ENCODE assay signal across 8 mouse cellular contexts in the genomic region with DNA sequence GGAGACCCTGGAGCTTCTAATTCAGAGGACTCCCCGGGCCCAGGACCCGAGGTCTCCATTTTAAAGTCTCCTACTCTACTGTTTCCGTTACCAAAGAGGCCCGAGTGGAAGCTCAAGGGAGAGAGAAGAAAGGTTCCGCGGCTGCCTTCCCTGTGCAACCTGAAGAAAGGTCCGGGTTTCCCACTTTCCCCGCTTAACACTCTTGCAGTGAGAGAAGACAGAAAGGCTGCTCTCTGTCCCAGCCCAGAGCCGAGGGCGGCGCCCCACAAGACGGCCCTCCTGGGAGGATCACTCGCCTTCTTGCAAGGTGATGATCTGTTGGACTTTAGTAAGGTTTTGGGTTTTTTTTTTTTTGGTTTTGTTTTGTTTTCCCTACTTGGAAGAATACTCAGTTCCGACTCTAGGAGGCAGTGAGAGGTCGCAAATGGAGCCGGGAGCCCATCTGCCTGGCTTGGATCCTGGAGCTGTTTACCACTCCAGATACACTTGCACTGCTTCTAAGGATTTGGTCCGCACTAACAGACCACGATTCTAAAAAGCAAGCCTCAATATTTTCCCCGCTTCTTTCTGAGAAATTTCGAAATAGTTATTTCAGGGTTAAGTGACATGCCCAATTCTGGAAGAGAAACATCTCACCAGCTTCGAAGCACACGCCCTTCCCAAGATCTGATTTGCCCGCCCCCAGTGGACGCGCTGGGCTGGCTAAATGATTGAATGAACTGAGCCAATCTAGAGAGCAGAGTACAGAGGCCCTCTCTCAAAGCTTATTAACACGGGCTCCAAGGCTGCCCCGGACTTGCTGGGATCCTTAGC. TPM values are rescaled to one million over a fixed set of nuclear protein-coding genes. Genes with fewer than 3 reads are reported as not detected.
DNase-seq lines count a peak whose midpoint lies in the region; ATAC-seq lines count a peak whose summit lies in the region.

A gene (minus strand): TSS at position 101 of the 813 bp plus-strand sequence.

- peak within 1 kb of the TSS; percentile 57 for H3K27ac ChIP-seq in forebrain, embryonic 14.5 days (ENCODE audit: low read depth, low read length)
- peak within 1 kb of the TSS; percentile 87 for H3K27ac ChIP-seq in neural tube, embryonic 15.5 days (replicated peaks)

- peak; percentile 91 for DNase-seq in ES-CJ7 (ENCODE audit: low read depth, low spot score)
- peak; percentile 89 for DNase-seq in cerebellum, adult 11 months
- DNase-seq in forebrain, embryonic 14.5 days (ENCODE audit: low spot score): peak; percentile 94
- DNase-seq in heart, postnatal 14 days: peak; percentile 91 to 97
- DNase-seq in layer of hippocampus, adult 11-12 months (ENCODE audit: low spot score): peak; percentile 93
- DNase-seq in lung, adult 18-20 months: peak; percentile 88 to 89
- DNase-seq in testis, postnatal 14 days (ENCODE audit: low spot score): peak; percentile 89

- H3K36me3 ChIP-seq in forebrain, embryonic 14.5 days (ENCODE audit: control insufficient read depth, insufficient read depth, low read length): no peaks in the 10 kb centered on the region; the same call in 1 of the 2 replicates
- no peaks in the 10 kb centered on the region for H3K36me3 ChIP-seq in neural tube, embryonic 15.5 days

- no peaks in the 10 kb centered on the region for H3K9me3 ChIP-seq in forebrain, embryonic 14.5 days (replicated peaks; ENCODE audit: control insufficient read depth, low read length)
- H3K9me3 ChIP-seq in neural tube, embryonic 15.5 days (replicated peaks): no peaks in the 10 kb centered on the region

- intact Hi-C loops in heart, postnatal 14 days (cut with DNase I): loop anchor here (1.0 to 5.0 kb wide), 4 partner anchors 52 to 313 kb away; a partner anchor contains a TSS

- peak within 1 kb of the TSS; percentile 70 for H3K9ac ChIP-seq in forebrain, embryonic 14.5 days (ENCODE audit: low read length)
- peak within 1 kb of the TSS; percentile 73 for H3K9ac ChIP-seq in neural tube, embryonic 15.5 days (replicated peaks)

- H3K4me1 ChIP-seq in forebrain, embryonic 14.5 days (ENCODE audit: control insufficient read depth, insufficient read depth, low read length): peaks cover 9% of the 10 kb centered on the region
- peaks cover 28% of the 10 kb centered on the region for H3K4me1 ChIP-seq in neural tube, embryonic 15.5 days

- WGBS in forebrain, embryonic 14.5 days: under 1% methylated on average over 27 of the region's 27 CpGs
- under 1% methylated on average over 27 of the region's 27 CpGs for whole genome bisulfite sequencing in neural tube, embryonic 15.5 days

- H3K4me2 ChIP-seq in forebrain, embryonic 14.5 days (ENCODE audit: low read length): peak within 1 kb of the TSS; percentile 84
- H3K4me2 ChIP-seq in neural tube, embryonic 15.5 days: peak within 1 kb of the TSS; percentile 81

- peak within 1 kb of the TSS; percentile 48 for H3K4me3 ChIP-seq in forebrain, embryonic 14.5 days (ENCODE audit: low read depth, low read length)
- peak within 1 kb of the TSS; percentile 69 for H3K4me3 ChIP-seq in neural tube, embryonic 15.5 days (replicated peaks)

- ATAC-seq in forebrain, embryonic 14.5 days: peak; percentile 94
- ATAC-seq in neural tube, embryonic 15.5 days (ENCODE audit: low FRiP score): peak; percentile 95

- no peaks in the 10 kb centered on the region for H3K27me3 ChIP-seq in forebrain, embryonic 14.5 days (replicated peaks; ENCODE audit: control insufficient read depth, insufficient read depth, low read length)
- no peaks in the 10 kb centered on the region for H3K27me3 ChIP-seq in neural tube, embryonic 15.5 days (replicated peaks)

RNA-seq across cellular contexts. Expression of the gene that starts here (rescaled TPM):
- polyA plus RNA-seq in forebrain, embryonic 14.5 days (2014; fragmentation: Nextera tagmentation; extraction: Ambion mirVana): 115 and 124 TPM in 2 replicates
- total RNA-seq in heart, postnatal 14 days (2021): 100 to 1,000 TPM; 129 to 137 TPM
- 112 and 114 TPM in 2 replicates for polyA plus RNA-seq in neural tube, embryonic 15.5 days (2015; fragmentation: Nextera tagmentation; extraction: Ambion mirVana)

Comparison
In these comparisons a context has a peak if more than half of its experiments do, and no peak if none do; other contexts are left out.
1. Peak in every context shown above with its lines: DNase-seq, ATAC-seq, H3K4me3 ChIP-seq and H3K27ac ChIP-seq.